Comparison of ENCODE assay signal across 17 mouse cellular contexts in the genomic region with DNA sequence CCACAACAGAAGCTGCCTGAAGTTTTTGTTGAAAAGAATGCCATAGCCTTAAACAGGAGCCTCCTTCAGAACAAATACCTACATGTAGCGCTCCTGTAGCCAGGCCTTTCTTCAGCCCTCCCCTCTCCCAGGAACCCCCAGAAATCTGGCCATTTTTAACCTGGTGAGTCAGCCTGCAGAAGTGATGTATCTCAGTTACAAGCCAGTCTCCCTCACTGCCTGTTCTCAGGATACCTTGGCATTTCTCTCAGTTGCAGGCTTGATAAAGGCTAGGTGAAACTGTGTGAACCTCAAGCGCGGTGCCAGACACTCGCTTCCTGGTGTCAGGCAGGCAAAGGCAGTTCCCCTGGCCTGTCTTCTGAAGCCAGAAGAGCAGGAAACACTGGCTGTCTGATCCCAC.
A peak's percentile ranks its signal among the peaks of the same experiment; 100 is the strongest.
DNase-seq lines count a peak whose midpoint lies in the region; ATAC-seq and TF ChIP-seq lines count a peak whose summit lies in the region.
"Had no signal": no experiment of that assay in that cellular context is flagged by ENCODE, and none has a peak within 500 bp of the region (broad histone marks: within the 10 kb centered on the region; RNA-seq: fewer than 3 reads in every experiment).

No protein-coding gene starts in this region.

- H3K36me3 ChIP-seq in heart, embryonic 13.5 days, result no peaks in the 10 kb centered on the region
- no peaks in the 10 kb centered on the region for H3K36me3 ChIP-seq in lung, embryonic 14.5 days (ENCODE audit: insufficient read depth)
- no peaks in the 10 kb centered on the region for H3K36me3 ChIP-seq in embryonic facial prominence, embryonic 14.5 days (ENCODE audit: control insufficient read depth, insufficient read depth, low read length)
- no peaks in the 10 kb centered on the region for H3K36me3 ChIP-seq in stomach, embryonic 15.5 days
- H3K36me3 ChIP-seq: forebrain, embryonic 10.5 days; liver, embryonic 15.5 days had no signal

- H3K9me3 ChIP-seq in heart, embryonic 13.5 days, result no peaks in the 10 kb centered on the region
- no peaks in the 10 kb centered on the region for H3K9me3 ChIP-seq in lung, embryonic 14.5 days (ENCODE audit: low read depth, low read length)
- H3K9me3 ChIP-seq in embryonic facial prominence, embryonic 14.5 days (ENCODE audit: control insufficient read depth, low read length), result no peaks in the 10 kb centered on the region; the same call in 1 of the 2 replicates
- no peaks in the 10 kb centered on the region for H3K9me3 ChIP-seq in stomach, embryonic 15.5 days
- H3K9me3 ChIP-seq: forebrain, embryonic 10.5 days; liver, embryonic 15.5 days had no signal

- TF ChIP-seq CTCF in lung, embryonic 14.5 days (IDR thresholded peaks at IDR 0.05; ENCODE audit: low read depth), result no peak

- 29% methylated on average over 4 of the region's 4 CpGs for WGBS in heart, embryonic 13.5 days
- WGBS in lung, embryonic 14.5 days, result 73% methylated on average over 4 of the region's 4 CpGs
- WGBS in embryonic facial prominence, embryonic 14.5 days, result 78% methylated on average over 4 of the region's 4 CpGs
- 72% methylated on average over 4 of the region's 4 CpGs for WGBS in stomach, embryonic 15.5 days

- no peak for ATAC-seq in heart, embryonic 13.5 days (ENCODE audit: extremely low read depth, insufficient number of reproducible peaks, low FRiP score, low TSS enrichment)
- ATAC-seq in lung, embryonic 14.5 days (ENCODE audit: insufficient read depth), result no peak
- no peak for ATAC-seq in embryonic facial prominence, embryonic 14.5 days (ENCODE audit: low read depth)
- no peak for ATAC-seq in stomach, embryonic 15.5 days (ENCODE audit: insufficient read depth, low FRiP score, low read depth)
- ATAC-seq: activated CD4-positive, CD25-positive, alpha-beta regulatory T cell, adult 4 months; Patski had no signal

- peak overlapping the region; percentile 19; the same call in 1 of the 2 replicates for H3K9ac ChIP-seq in heart, embryonic 13.5 days
- 0 out of 2 replicates have a peak overlapping the region, but pooled peaks have one; percentile 3 for H3K9ac ChIP-seq in lung, embryonic 14.5 days
- no peak overlapping the region for H3K9ac ChIP-seq in embryonic facial prominence, embryonic 14.5 days (ENCODE audit: low read depth, low read length)
- no peak overlapping the region for H3K9ac ChIP-seq in stomach, embryonic 15.5 days
- H3K9ac ChIP-seq: liver, embryonic 15.5 days had no signal

- no peak overlapping the region for H3K4me3 ChIP-seq in heart, embryonic 13.5 days
- no peak overlapping the region for H3K4me3 ChIP-seq in lung, embryonic 14.5 days (ENCODE audit: low read depth, low read length)
- no peak overlapping the region for H3K4me3 ChIP-seq in embryonic facial prominence, embryonic 14.5 days (ENCODE audit: low read depth, low read length)
- no peak overlapping the region for H3K4me3 ChIP-seq in stomach, embryonic 15.5 days (replicated peaks)
- H3K4me3 ChIP-seq: forebrain, embryonic 10.5 days; liver, embryonic 15.5 days had no signal

- peaks cover 52% of the 10 kb centered on the region for H3K4me1 ChIP-seq in heart, embryonic 13.5 days
- H3K4me1 ChIP-seq in lung, embryonic 14.5 days (ENCODE audit: insufficient read depth), result peaks cover 28% of the 10 kb centered on the region
- H3K4me1 ChIP-seq in embryonic facial prominence, embryonic 14.5 days (ENCODE audit: control insufficient read depth, insufficient read depth, low read length), result peaks cover 12% of the 10 kb centered on the region; the same call in 1 of the 2 replicates
- H3K4me1 ChIP-seq in stomach, embryonic 15.5 days, result peaks cover 24% of the 10 kb centered on the region

- no peak overlapping the region for H3K4me2 ChIP-seq in heart, embryonic 13.5 days
- no peak overlapping the region for H3K4me2 ChIP-seq in lung, embryonic 14.5 days
- no peak overlapping the region for H3K4me2 ChIP-seq in embryonic facial prominence, embryonic 14.5 days (ENCODE audit: low read depth, low read length)
- no peak overlapping the region for H3K4me2 ChIP-seq in stomach, embryonic 15.5 days
- H3K4me2 ChIP-seq: liver, embryonic 15.5 days had no signal

- H3K27ac ChIP-seq in heart, embryonic 13.5 days (replicated peaks), result peak overlapping the region; percentile 67
- H3K27ac ChIP-seq in lung, embryonic 14.5 days (ENCODE audit: low read depth), result peak overlapping the region; percentile 30; the same call in 1 of the 2 replicates
- no peak overlapping the region for H3K27ac ChIP-seq in embryonic facial prominence, embryonic 14.5 days (replicated peaks; ENCODE audit: low read depth, low read length)
- H3K27ac ChIP-seq in stomach, embryonic 15.5 days, result peak overlapping the region; percentile 10
- H3K27ac ChIP-seq: forebrain, embryonic 10.5 days had no signal

- no peaks in the 10 kb centered on the region for H3K27me3 ChIP-seq in heart, embryonic 13.5 days (replicated peaks)
- no peaks in the 10 kb centered on the region for H3K27me3 ChIP-seq in lung, embryonic 14.5 days (ENCODE audit: insufficient read depth, low read length)
- H3K27me3 ChIP-seq in embryonic facial prominence, embryonic 14.5 days (replicated peaks; ENCODE audit: control insufficient read depth, insufficient read depth, low read length), result no peaks in the 10 kb centered on the region
- no peaks in the 10 kb centered on the region for H3K27me3 ChIP-seq in stomach, embryonic 15.5 days (replicated peaks)
- H3K27me3 ChIP-seq: liver, embryonic 15.5 days; Patski had no signal

- DNase-seq in heart, postnatal 25 days (ENCODE audit: low spot score), result no peak
- no peak for DNase-seq in lung, embryonic 14.5 days
- no peak for DNase-seq in lung, adult 18-20 months
- DNase-seq in embryonic facial prominence, embryonic 14.5 days (ENCODE audit: low spot score), result peak; percentile 43
- DNase-seq in Muller cell, postnatal 12 days (ENCODE audit: inconsistent ontology term), result no peak
- DNase-seq: adrenal gland, postnatal 14 days; cerebellum, adult 18-20 months; gastrocnemius, postnatal 25 days; kidney, adult 2 months; kidney, postnatal 25 days; right cerebral cortex, adult 18-20 months had no signal

- intact Hi-C loops in heart, postnatal 25 days (cut with DNase I), result no loop called here

Comparison
In these comparisons a context has a peak if more than half of its experiments do, and no peak if none do; other contexts are left out.
1. H3K9ac ChIP-seq: peak in heart, embryonic 13.5 days (single experiment) and lung, embryonic 14.5 days (single experiment); none in embryonic facial prominence, embryonic 14.5 days (single experiment) and stomach, embryonic 15.5 days (single experiment).